Mouse (Mus musculus) cerebellum, adult 11-12 months (tissue): ENCODE data around the gene Sik3.
"Not testable (repeated sequence)": the region's sequence is repeated elsewhere in the genome, so short reads cannot be mapped to it uniquely, and the experiment has no call there.

ENCODE experiments used
- DNase-seq: peaks from one replicate; pipeline ENCODE4 v3.0.0; 2022

The Sik3 gene

GRCm38 (mm10) chr9:46155026-46155425 is 142.4 kb downstream of the Sik3 start:
- DNase-seq, result no peak

DNA sequence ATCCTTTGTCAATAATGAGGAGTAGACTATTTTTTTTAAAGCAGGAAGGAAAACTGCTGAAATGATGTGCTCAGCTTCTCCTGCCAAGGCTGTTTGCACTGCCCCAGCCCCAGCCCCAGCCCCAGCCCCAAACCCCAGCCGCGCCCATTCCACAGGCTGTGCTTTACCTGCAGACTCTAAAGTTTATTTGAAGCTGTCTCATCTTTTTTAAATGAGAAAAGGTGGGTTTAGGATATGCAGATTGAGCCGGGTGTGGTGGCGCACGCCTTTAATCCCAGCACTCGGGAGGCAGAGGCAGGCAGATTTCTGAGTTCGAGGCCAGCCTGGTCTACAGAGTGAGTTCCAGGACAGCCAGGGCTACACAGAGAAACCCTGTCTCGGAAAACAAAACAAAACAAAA is 143.2 kb downstream of the Sik3 start:
- DNase-seq, result not testable (repeated sequence)

- no peak for DNase-seq
Observed at GRCm38 (mm10) chr9:46156711-46157110, 144.1 kb downstream of the Sik3 start.

DNA sequence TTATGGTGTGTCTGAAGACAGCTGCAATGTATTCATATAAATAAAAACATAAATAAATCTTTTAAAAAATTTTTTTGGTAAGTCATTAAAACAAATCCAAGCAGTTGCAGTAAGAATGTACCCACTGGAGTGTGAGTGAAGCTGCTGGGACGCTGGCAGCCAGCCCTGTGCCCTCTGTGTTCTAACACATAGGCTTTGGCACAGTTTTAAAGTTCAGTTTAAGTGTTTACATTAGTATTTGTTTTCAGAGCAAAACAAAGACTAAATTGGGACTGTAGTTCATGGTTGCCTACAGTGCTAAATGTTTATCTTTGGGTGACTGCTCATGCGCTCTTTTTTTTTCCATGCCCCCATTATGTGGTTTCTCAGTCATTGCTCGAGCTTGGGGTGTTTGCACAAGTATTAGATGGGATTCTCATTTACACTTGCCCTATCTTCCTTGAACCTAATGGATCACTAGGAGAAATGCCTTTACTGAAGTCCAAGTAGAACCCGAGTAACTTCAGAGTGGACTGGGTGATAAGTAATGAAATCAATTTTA is 145.7 kb downstream of the Sik3 start:
- no peak for DNase-seq

GRCm38 (mm10) chr9:46163430-46163829 is 150.8 kb downstream of the Sik3 start:
- DNase-seq, result no peak

- no peak for DNase-seq
Observed at GRCm38 (mm10) chr9:46168802-46169201, 156.2 kb downstream of the Sik3 start.

GRCm38 (mm10) chr9:46172251-46172650 is 159.6 kb downstream of the Sik3 start:
- DNase-seq, result no peak

DNA sequence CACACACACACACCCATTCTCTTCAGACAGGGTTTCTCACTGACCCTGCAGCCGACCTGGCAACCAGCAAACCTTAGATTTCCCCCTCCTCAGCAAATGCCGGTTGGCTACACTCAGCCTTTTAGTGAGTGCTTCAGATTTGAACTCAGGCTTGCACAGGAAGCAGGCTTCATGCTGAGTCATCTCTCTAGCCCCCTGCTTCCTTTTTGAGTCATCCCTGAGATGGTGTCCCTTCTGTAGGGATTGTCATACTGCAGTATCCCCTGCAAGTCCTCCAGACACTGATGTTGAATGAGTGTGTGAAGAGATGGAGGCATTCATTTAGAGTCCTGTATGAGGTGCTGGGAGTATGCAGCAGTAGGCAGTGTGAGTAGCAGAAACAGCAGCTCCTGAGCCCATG is 160.3 kb downstream of the Sik3 start:
- peak; percentile 4 for DNase-seq

DNA sequence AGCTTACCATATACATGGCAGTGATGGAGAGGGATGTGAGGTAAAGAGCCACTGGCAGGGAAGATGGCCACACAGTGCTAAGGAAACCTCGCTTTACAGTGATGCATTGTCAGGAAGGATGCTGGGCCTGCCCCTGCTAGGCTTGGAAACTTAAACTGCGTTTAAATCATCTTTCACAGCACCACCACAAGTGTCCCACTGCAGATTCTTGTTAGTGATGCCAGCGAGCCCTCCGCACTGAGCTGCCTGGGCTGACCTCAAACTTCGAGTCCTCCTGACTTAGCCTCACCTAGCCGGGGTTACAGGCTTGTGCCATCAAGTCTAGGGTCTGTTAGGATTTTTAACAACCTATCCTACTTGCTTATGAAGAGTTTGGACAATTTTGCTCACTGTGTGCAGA is 161.3 kb downstream of the Sik3 start:
- DNase-seq, result no peak

- no peak for DNase-seq
Observed at GRCm38 (mm10) chr9:46174770-46175294, 162.2 kb downstream of the Sik3 start.

GRCm38 (mm10) chr9:46175300-46175699 is 162.7 kb downstream of the Sik3 start:
- DNase-seq, result no peak

GRCm38 (mm10) chr9:46175938-46176375 is 163.3 kb downstream of the Sik3 start:
- no peak for DNase-seq

GRCm38 (mm10) chr9:46176613-46177012 is 164.0 kb downstream of the Sik3 start:
- no peak for DNase-seq

- DNase-seq, result no peak
Observed at GRCm38 (mm10) chr9:46178595-46178994, 166.0 kb downstream of the Sik3 start.

- peak; percentile 75 for DNase-seq
Observed at GRCm38 (mm10) chr9:46181297-46181696, 168.7 kb downstream of the Sik3 start.

- no peak for DNase-seq
Observed at GRCm38 (mm10) chr9:46184542-46184941, 171.9 kb downstream of the Sik3 start.

- DNase-seq, result no peak
Observed at GRCm38 (mm10) chr9:46185191-46185590, 172.6 kb downstream of the Sik3 start.

- DNase-seq, result no peak
Observed at GRCm38 (mm10) chr9:46186387-46186786, 173.8 kb downstream of the Sik3 start.

GRCm38 (mm10) chr9:46188370-46188769 is 175.8 kb downstream of the Sik3 start:
- DNase-seq, result peak; percentile 13

- peak; percentile 32 for DNase-seq
Observed at GRCm38 (mm10) chr9:46188956-46189355, 176.3 kb downstream of the Sik3 start.

GRCm38 (mm10) chr9:46189381-46189780 is 176.8 kb downstream of the Sik3 start:
- no peak for DNase-seq

DNA sequence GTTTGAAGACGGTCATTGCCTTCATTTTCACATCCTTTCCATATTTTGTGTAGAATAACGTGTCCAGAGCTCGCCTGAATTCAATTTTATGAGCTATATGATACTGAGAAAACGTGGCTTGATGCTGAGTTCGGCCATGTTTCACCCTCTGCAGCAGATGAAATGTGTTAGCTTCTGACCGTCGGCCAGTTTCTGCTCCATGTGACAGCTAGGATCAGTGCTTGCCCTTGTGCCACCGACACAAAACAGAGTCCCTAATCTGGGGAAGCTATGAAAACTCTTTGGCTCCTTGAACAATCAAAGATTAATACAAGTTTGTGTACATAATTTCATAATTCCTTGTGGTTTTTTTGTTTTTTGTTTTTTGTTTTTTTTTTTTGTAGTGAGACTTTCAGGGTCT is 178.6 kb downstream of the Sik3 start:
- no peak for DNase-seq

- DNase-seq, result no peak
Observed at GRCm38 (mm10) chr9:46191644-46192043, 179.0 kb downstream of the Sik3 start.

GRCm38 (mm10) chr9:46192642-46193041 is 180.0 kb downstream of the Sik3 start:
- no peak for DNase-seq

DNA sequence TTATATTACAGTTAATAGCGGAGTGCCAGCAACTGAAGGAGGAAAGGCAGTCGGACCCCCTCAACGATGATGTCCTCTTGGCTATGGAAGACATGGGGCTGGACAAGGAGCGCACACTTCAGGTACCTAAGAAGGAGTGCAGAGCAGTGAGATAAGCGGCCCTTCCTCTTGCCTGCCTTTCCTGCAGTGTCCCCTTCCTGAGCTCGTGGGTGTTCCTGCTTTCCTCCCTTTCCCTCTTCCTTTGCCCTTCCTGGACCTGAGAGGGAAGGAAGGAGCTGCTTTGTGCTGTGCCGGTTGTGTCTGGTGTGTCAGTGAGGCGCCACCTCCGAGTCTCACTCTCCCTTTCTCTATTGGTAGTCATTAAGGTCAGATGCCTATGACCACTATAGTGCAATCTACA is 182.2 kb downstream of the Sik3 start:
- no peak for DNase-seq
